Mouse (Mus musculus) CH12.LX (cell line): ENCODE data around the gene Gtse1. TPM values are rescaled to one million over a fixed set of nuclear protein-coding genes. Genes with fewer than 3 reads are reported as not detected.

Experiments
- DNase-seq: peaks from one replicate; pipeline ENCODE4 v3.0.0-alpha.2; 2013; ENCODE audit errors: extremely low read depth
- H3K27ac ChIP-seq: 2 replicates; pipeline ENCODE4 v1.5.1; 2012; ENCODE audit warnings: low read depth, mild to moderate bottlenecking, control low read depth, moderate library complexity; ENCODE audit not compliant: insufficient read depth
- H3K27me3 ChIP-seq: replicated peaks from 2 replicates; pipeline ENCODE3; 2012; ENCODE audit warnings: inconsistent platforms
- H3K36me3 ChIP-seq, 2 experiments: replicated peaks in 1 of 2; 2 replicates each; pipeline versions ENCODE3 to v1.6.1; 2012; ENCODE audit warnings: inconsistent platforms in 1 of 2, low read length in 1 of 2, mild to moderate bottlenecking in 1 of 2, mixed read lengths in 1 of 2, moderate library complexity in 1 of 2; ENCODE audit not compliant: control insufficient read depth in 1 of 2, insufficient read depth in 1 of 2
- H3K4me1 ChIP-seq, 2 experiments: 2 replicates each; pipeline ENCODE4 v1.6.1; 2012; ENCODE audit warnings: inconsistent platforms in 1 of 2, moderate library complexity in 1 of 2; ENCODE audit not compliant: insufficient read depth in 2 of 2, control insufficient read depth in 1 of 2
- H3K4me2 ChIP-seq: 2 replicates; pipeline ENCODE4 v1.6.1; 2012; ENCODE audit warnings: low read depth, mild to moderate bottlenecking, control low read depth; ENCODE audit not compliant: poor library complexity, insufficient read depth, severe bottlenecking
- H3K4me3 ChIP-seq, 3 experiments: fragments of 150-350 bp in 1 of 3; sonication (generic) in 1 of 3; replicated peaks in 1 of 3; 2 replicates each; pipeline versions ENCODE3 to v1.5.1; 2011 to 2012; ENCODE audit warnings: low read depth in 2 of 3, low read length in 2 of 3, mild to moderate bottlenecking in 2 of 3, moderate library complexity in 2 of 3, control low read depth in 1 of 3, improper control_type of control experiment in 1 of 3, inconsistent platforms in 1 of 3, mixed read lengths in 1 of 3; ENCODE audit not compliant: poor library complexity in 1 of 3
- H3K79me2 ChIP-seq: replicated peaks from 2 replicates; pipeline ENCODE4 v1.6.1; 2012; ENCODE audit warnings: mild to moderate bottlenecking, moderate library complexity; ENCODE audit not compliant: control insufficient read depth, poor library complexity, insufficient read depth, severe bottlenecking; ENCODE audit errors: extremely low read depth
- H3K9ac ChIP-seq: 2 replicates; pipeline ENCODE4 v1.6.1; 2012; ENCODE audit warnings: low read depth, mild to moderate bottlenecking, control low read depth, moderate library complexity; ENCODE audit not compliant: insufficient read depth
- H3K9me3 ChIP-seq: replicated peaks from 2 replicates; pipeline ENCODE3; 2012; ENCODE audit warnings: low read length, inconsistent platforms, mixed read lengths
- BHLHE40 ChIP-seq: IDR thresholded peaks from 2 replicates; pipeline ENCODE4 v1.6.1; 2011; ENCODE audit warnings: mild to moderate bottlenecking, low read depth, low read length, improper control_type of control experiment
- CHD2 ChIP-seq: IDR thresholded peaks from 2 replicates; pipeline ENCODE4 v1.6.1; 2011; ENCODE audit warnings: low read length, improper control_type of control experiment
- CTCF ChIP-seq, 2 experiments: IDR thresholded peaks in 1 of 2; conservative IDR thresholded peaks in 1 of 2; 2 replicates each; pipeline ENCODE4 v1.5.1; 2011 to 2012; ENCODE audit warnings: low read depth in 2 of 2, low read length in 2 of 2, improper control_type of control experiment in 1 of 2, inconsistent platforms in 1 of 2, mild to moderate bottlenecking in 1 of 2, moderate library complexity in 1 of 2
- ELF1 ChIP-seq: IDR thresholded peaks from 2 replicates; pipeline ENCODE4 v1.6.1; 2014; ENCODE audit warnings: low read depth, mild to moderate bottlenecking, inconsistent platforms, low read length, improper control_type of control experiment
- EP300 ChIP-seq: IDR thresholded peaks from 2 replicates; pipeline ENCODE4 v1.6.1; 2011; ENCODE audit warnings: low read length, improper control_type of control experiment
- ETS1 ChIP-seq: conservative IDR thresholded peaks from 2 replicates; pipeline ENCODE4 v1.6.1; 2012; ENCODE audit warnings: low read depth, mild to moderate bottlenecking, inconsistent platforms, low read length, improper control_type of control experiment, moderate library complexity
- HCFC1 ChIP-seq: IDR thresholded peaks from 2 replicates; pipeline ENCODE4 v1.6.1; 2012; ENCODE audit warnings: low read depth, mild to moderate bottlenecking, inconsistent platforms, low read length, improper control_type of control experiment
- IRF4 ChIP-seq: IDR thresholded peaks from 2 replicates; pipeline ENCODE4 v1.6.1; 2014; ENCODE audit warnings: low read depth, mild to moderate bottlenecking, inconsistent platforms, low read length, improper control_type of control experiment
- JUND ChIP-seq: conservative IDR thresholded peaks from 2 replicates; pipeline ENCODE4 v1.6.1; 2011; ENCODE audit warnings: low read depth, low read length, improper control_type of control experiment
- KAT2A ChIP-seq: IDR thresholded peaks from 2 replicates; pipeline ENCODE4 v1.6.1; 2012; ENCODE audit warnings: low read length, improper control_type of control experiment, inconsistent platforms; ENCODE audit not compliant: insufficient replicate concordance
- MAFK ChIP-seq: IDR thresholded peaks from 2 replicates; pipeline ENCODE4 v1.6.1; 2011; ENCODE audit warnings: low read length, improper control_type of control experiment; ENCODE audit not compliant: insufficient replicate concordance
- MXI1 ChIP-seq: IDR thresholded peaks from 2 replicates; pipeline ENCODE4 v1.6.1; 2011; ENCODE audit warnings: mild to moderate bottlenecking, low read depth, low read length, improper control_type of control experiment
- MYC ChIP-seq: IDR thresholded peaks from 2 replicates; pipeline ENCODE4 v1.6.1; 2011; ENCODE audit warnings: low read depth, mild to moderate bottlenecking, improper control_type of control experiment, low read length
- NELFE ChIP-seq: IDR thresholded peaks from 2 replicates; pipeline ENCODE4 v1.6.1; 2011; ENCODE audit warnings: low read depth, low read length, improper control_type of control experiment
- NRF1 ChIP-seq: IDR thresholded peaks from 2 replicates; pipeline ENCODE4 v1.6.1; 2014; ENCODE audit warnings: low read depth, mild to moderate bottlenecking, inconsistent platforms, low read length, improper control_type of control experiment, moderate library complexity
- POLR2A ChIP-seq: IDR thresholded peaks from 2 replicates; pipeline ENCODE4 v1.6.1; 2011; ENCODE audit warnings: low read depth, mild to moderate bottlenecking, improper control_type of control experiment, low read length
- POLR2AphosphoS2 ChIP-seq: IDR thresholded peaks from 2 replicates; pipeline ENCODE4 v1.6.1; 2011; ENCODE audit warnings: low read depth, low read length, improper control_type of control experiment
- RAD21 ChIP-seq: IDR thresholded peaks from 2 replicates; pipeline ENCODE4 v1.6.1; 2011; ENCODE audit warnings: low read depth, mild to moderate bottlenecking, low read length, improper control_type of control experiment, moderate library complexity
- RCOR1 ChIP-seq: conservative IDR thresholded peaks from 2 replicates; pipeline ENCODE4 v1.6.1; 2012; ENCODE audit warnings: low read depth, mild to moderate bottlenecking, inconsistent platforms, low read length, improper control_type of control experiment
- SIN3A ChIP-seq: IDR thresholded peaks from 2 replicates; pipeline ENCODE4 v1.6.1; 2012; ENCODE audit warnings: low read length, improper control_type of control experiment, inconsistent platforms
- SMC3 ChIP-seq: IDR thresholded peaks from 2 replicates; pipeline ENCODE4 v1.6.1; 2011; ENCODE audit warnings: low read depth, low read length, improper control_type of control experiment
- TBP ChIP-seq: conservative IDR thresholded peaks from 2 replicates; pipeline ENCODE4 v1.6.1; 2011; ENCODE audit warnings: low read depth, low read length, improper control_type of control experiment
- TCF12 ChIP-seq: IDR thresholded peaks from 2 replicates; pipeline ENCODE4 v1.6.1; 2014; ENCODE audit warnings: low read depth, mild to moderate bottlenecking, inconsistent platforms, low read length, improper control_type of control experiment
- UBTF ChIP-seq: IDR thresholded peaks from 2 replicates; pipeline ENCODE4 v1.6.1; 2012; ENCODE audit warnings: low read depth, mild to moderate bottlenecking, inconsistent platforms, low read length, improper control_type of control experiment, moderate library complexity
- ZC3H11A ChIP-seq: IDR thresholded peaks from 2 replicates; pipeline ENCODE4 v1.6.1; 2012; ENCODE audit warnings: low read depth, mild to moderate bottlenecking, inconsistent platforms, low read length, improper control_type of control experiment
- ZMIZ1 ChIP-seq: IDR thresholded peaks from 2 replicates; pipeline ENCODE4 v1.6.1; 2012; ENCODE audit warnings: low read depth, mild to moderate bottlenecking, inconsistent platforms, low read length, improper control_type of control experiment
- ZNF384 ChIP-seq: IDR thresholded peaks from 2 replicates; pipeline ENCODE4 v1.6.1; 2012; ENCODE audit warnings: low read depth, low read length, improper control_type of control experiment, inconsistent platforms
- dilution Hi-C: fragments of 300-500 bp; cut with MboI; formaldehyde crosslinking; loops from 2 replicates; pipeline ENCODE4 v1.14.3; 2020; ENCODE audit warnings: low sequenced_read_pairs; ENCODE audit not compliant: extremely low pct_unique_long_range_greater_than_20kb, extremely low pct_ligation_motif_present
- in situ Hi-C: fragments of 300-500 bp; cut with MboI; formaldehyde crosslinking; loops from 3 replicates; pipeline ENCODE4 v1.14.3; 2019; ENCODE audit warnings: low sequenced_read_pairs, low pct_ligation_motif_present, low pct_unique_long_range_greater_than_20kb, mixed read lengths
- polyA plus RNA-seq: library from polyadenylated mRNA; unstranded; fragments of >175 nt; gene quantifications from 2 replicates; pipeline ENCODE4 v1.2.1, GENCODE M21; 2012; ENCODE audit warnings: low read depth; ENCODE audit not compliant: insufficient read length
- total RNA-seq, 2 experiments: library from RNA; depleted of rRNA; stranded (reverse); fragments of 300-350 nt in 1 of 2; fragments of >200 nt in 1 of 2; gene quantifications; 2 replicates each; pipeline ENCODE4 v1.2.3; 2012 to 2014

The Gtse1 gene
- total and polyA plus RNA-seq, 3 experiments, result 32.8 to 40.1 (median 37.4) TPM

DNA sequence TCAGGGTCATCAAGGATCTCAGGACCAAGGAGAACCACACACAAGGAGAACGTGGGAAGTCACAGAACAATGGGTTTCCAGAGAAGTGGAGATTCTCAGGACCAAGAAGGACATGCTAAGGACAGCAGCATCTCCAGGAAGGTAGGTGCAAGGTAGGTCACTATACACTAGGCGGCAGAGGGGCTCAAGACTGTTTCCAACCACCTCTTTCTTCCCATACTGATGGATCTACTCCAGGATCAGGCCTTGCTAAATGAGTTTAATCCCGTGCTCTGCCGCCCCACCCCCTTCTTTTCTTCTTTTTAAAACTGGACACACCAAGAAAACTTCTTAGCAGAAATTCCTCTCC is 37.6 kb upstream of the Gtse1 start:
- Histone ChIP-seq H3K4me2 (no peak overlapping the region), H3K9me3 (no peaks in the 10 kb centered on the region), H3K9ac (no peak overlapping the region), H3K36me3 (no peaks in the 10 kb centered on the region), H3K4me1 (no peaks in the 10 kb centered on the region), H3K4me3 (no peak overlapping the region), H3K79me2 (no peaks in the 10 kb centered on the region), H3K27me3 (peaks cover 63% of the 10 kb centered on the region), H3K27ac (no peak overlapping the region)
- DNase-seq, result no peak
- dilution Hi-C loops (no loop called here), in situ Hi-C loops (no loop called here)
- TF ChIP-seq TBP (no peak), JUND (no peak), SIN3A (no peak), UBTF (no peak), CHD2 (no peak), TCF12 (no peak), ZMIZ1 (no peak), POLR2AphosphoS2 (no peak), EP300 (no peak), RCOR1 (no peak), ETS1 (no peak), RAD21 (no peak), KAT2A (no peak), MAFK (no peak), ZNF384 (no peak), POLR2A (no peak), MXI1 (no peak), NRF1 (no peak), NELFE (no peak), BHLHE40 (no peak)

DNA sequence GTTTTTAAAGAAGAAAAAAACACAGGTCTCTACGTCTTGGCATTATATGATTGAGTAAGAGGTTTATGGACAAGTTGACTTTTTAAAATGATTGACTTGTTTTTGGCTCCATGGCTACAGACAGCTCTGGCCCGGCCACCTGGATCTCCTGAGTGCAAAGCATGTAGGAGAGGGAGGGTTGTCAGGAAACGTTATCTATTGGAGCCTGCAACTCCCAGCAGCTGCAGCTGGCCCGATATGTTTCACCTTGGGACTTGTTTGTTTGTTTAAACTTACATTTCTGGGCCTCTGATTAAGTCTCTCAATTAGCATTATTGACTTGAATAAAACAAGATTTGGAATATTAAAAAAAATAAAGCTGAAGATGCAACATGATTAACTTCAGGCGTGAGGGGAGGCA is 32.9 kb upstream of the Gtse1 start:
- TF ChIP-seq NRF1, result no peak
- no peak for TF ChIP-seq IRF4
- TF ChIP-seq ELF1, result no peak
- no peak for TF ChIP-seq RCOR1
- no peak for TF ChIP-seq SMC3
- TF ChIP-seq CTCF (conservative IDR thresholded peaks at IDR 0.05 in 1 of 2, IDR thresholded peaks at IDR 0.05 in 1 of 2; ENCODE audit: low read depth in 2 of 2, low read length in 2 of 2), result no peak
- no peak for TF ChIP-seq CHD2
- TF ChIP-seq TBP, result no peak
- no peak for TF ChIP-seq KAT2A
- TF ChIP-seq ZC3H11A, result no peak
- TF ChIP-seq NELFE, result no peak
- no peak for TF ChIP-seq ZMIZ1
- TF ChIP-seq HCFC1, result no peak
- no peak for TF ChIP-seq MAFK
- TF ChIP-seq ETS1, result no peak
- no peak for TF ChIP-seq MYC
- no peak overlapping the region for H3K4me3 ChIP-seq
- in situ Hi-C loops (no loop called here), dilution Hi-C loops (no loop called here)
- H3K4me2 ChIP-seq, result no peak overlapping the region
- no peaks in the 10 kb centered on the region for H3K79me2 ChIP-seq
- no peak for DNase-seq
- no peaks in the 10 kb centered on the region for H3K36me3 ChIP-seq
- peaks cover 4 to 20% of the 10 kb centered on the region in 2 experiments for H3K4me1 ChIP-seq
- no peaks in the 10 kb centered on the region for H3K9me3 ChIP-seq
- H3K9ac ChIP-seq, result no peak overlapping the region
- H3K27ac ChIP-seq, result no peak overlapping the region
- peaks cover 42% of the 10 kb centered on the region for H3K27me3 ChIP-seq
